Comparison of ENCODE assay signal across 30 mouse cellular contexts in genomic region chr19:23764051-23764450, GRCm38 (mm10). TPM values are rescaled to one million over a fixed set of nuclear protein-coding genes. Genes with fewer than 3 reads are reported as not detected.
DNase-seq lines count a peak whose midpoint lies in the region; ATAC-seq and TF ChIP-seq lines count a peak whose summit lies in the region.
"Had no signal": no experiment of that assay in that cellular context is flagged by ENCODE, and none has a peak within 500 bp of the region (broad histone marks: within the 10 kb centered on the region; RNA-seq: fewer than 3 reads in every experiment).

No protein-coding gene starts in this region.

- no peaks in the 10 kb centered on the region for H3K27me3 ChIP-seq in hindbrain, postnatal 0 days (ENCODE audit: insufficient read depth, low read length)
- H3K27me3 ChIP-seq in hindbrain, embryonic 10.5 days (ENCODE audit: insufficient read depth, poor library complexity, severe bottlenecking): peaks cover 41% of the 10 kb centered on the region
- H3K27me3 ChIP-seq: neural tube, embryonic 13.5 days had no signal

- H3K4me3 ChIP-seq in hindbrain, postnatal 0 days (ENCODE audit: low read length): no peak overlapping the region
- H3K4me3 ChIP-seq in hindbrain, embryonic 10.5 days: no peak overlapping the region
- H3K4me3 ChIP-seq: embryonic facial prominence, embryonic 15.5 days; forebrain, embryonic 13.5 days; heart, embryonic 13.5 days; left cerebral cortex, adult 2 months; limb, embryonic 13.5 days; lung, embryonic 15.5 days; neural tube, embryonic 13.5 days had no signal

- H3K36me3 ChIP-seq in hindbrain, postnatal 0 days (ENCODE audit: insufficient read depth, low read length): no peaks in the 10 kb centered on the region
- H3K36me3 ChIP-seq in hindbrain, embryonic 10.5 days: no peaks in the 10 kb centered on the region
- H3K36me3 ChIP-seq: embryonic facial prominence, embryonic 15.5 days; heart, embryonic 13.5 days; limb, embryonic 13.5 days; lung, embryonic 15.5 days; neural tube, embryonic 13.5 days had no signal

- no peak for ATAC-seq in hindbrain, postnatal 0 days
- ATAC-seq: forebrain, embryonic 13.5 days; intestine, embryonic 16.5 days; Patski had no signal

- H3K4me2 ChIP-seq in hindbrain, postnatal 0 days (ENCODE audit: low read depth, low read length): 0 out of 2 replicates have a peak overlapping the region, but pooled peaks have one; percentile 8
- H3K4me2 ChIP-seq: embryonic facial prominence, embryonic 15.5 days; forebrain, embryonic 13.5 days; heart, embryonic 13.5 days; limb, embryonic 13.5 days; liver, embryonic 11.5 days; lung, embryonic 15.5 days; midbrain, embryonic 11.5 days; neural tube, embryonic 13.5 days had no signal

- peak overlapping the region; percentile 46; the same call in 1 of the 2 replicates for H3K27ac ChIP-seq in hindbrain, postnatal 0 days
- no peak overlapping the region for H3K27ac ChIP-seq in hindbrain, embryonic 10.5 days
- H3K27ac ChIP-seq: embryonic facial prominence, embryonic 15.5 days; forebrain, embryonic 13.5 days; heart, embryonic 13.5 days; left cerebral cortex, adult 2 months; limb, embryonic 13.5 days; lung, embryonic 15.5 days; neural tube, embryonic 13.5 days had no signal

- no peak for TF ChIP-seq CTCF in hindbrain, postnatal 0 days (IDR thresholded peaks at IDR 0.05; ENCODE audit: low read depth)

- H3K4me1 ChIP-seq in hindbrain, postnatal 0 days (ENCODE audit: insufficient read depth, low read length): peaks cover 22% of the 10 kb centered on the region
- peaks cover 23% of the 10 kb centered on the region for H3K4me1 ChIP-seq in hindbrain, embryonic 10.5 days (replicated peaks)
- H3K4me1 ChIP-seq: embryonic facial prominence, embryonic 15.5 days had no signal

- no peak overlapping the region for H3K9ac ChIP-seq in hindbrain, postnatal 0 days (replicated peaks; ENCODE audit: low read length)
- H3K9ac ChIP-seq: embryonic facial prominence, embryonic 15.5 days; forebrain, embryonic 13.5 days; heart, embryonic 13.5 days; limb, embryonic 13.5 days; lung, embryonic 15.5 days; neural tube, embryonic 13.5 days had no signal

- no peaks in the 10 kb centered on the region for H3K9me3 ChIP-seq in hindbrain, postnatal 0 days (ENCODE audit: low read length)
- H3K9me3 ChIP-seq in hindbrain, embryonic 10.5 days: no peaks in the 10 kb centered on the region
- H3K9me3 ChIP-seq: embryonic facial prominence, embryonic 15.5 days; forebrain, embryonic 13.5 days; heart, embryonic 13.5 days; limb, embryonic 13.5 days; lung, embryonic 15.5 days; neural tube, embryonic 13.5 days had no signal

- WGBS in hindbrain, postnatal 0 days: 30% methylated on average over 2 of the region's 2 CpGs
- 59% methylated on average over 2 of the region's 2 CpGs for WGBS in hindbrain, embryonic 10.5 days

- DNase-seq in hindbrain, postnatal 0 days (ENCODE audit: low spot score): peak; percentile 39
- DNase-seq in hindbrain, embryonic 10.5 days (ENCODE audit: low spot score): no peak
- peak; percentile 88 for DNase-seq in brain, adult 2 months (ENCODE audit: low read depth, low spot score)
- DNase-seq in cerebellum, adult 11-12 months: peak; percentile 86
- DNase-seq in cerebellum, adult 9-11 months: peak; percentile 87
- DNase-seq in embryo, embryonic 11 days: no peak
- DNase-seq in spleen, postnatal 36 days (ENCODE audit: low spot score in 2 of 2): no peak
- DNase-seq in urinary bladder, postnatal 14 days (ENCODE audit: low spot score): no peak
- DNase-seq: adrenal gland, postnatal 10 days; gastrocnemius, postnatal 14 days; heart, adult 18-20 months; heart, postnatal 10 days; kidney, adult 9 months; kidney, postnatal 10 days; layer of hippocampus, adult 9-11 months; retina, postnatal 1 day; right cerebral cortex, postnatal 14 days; thymus, adult 2 months; thymus, postnatal 36 days had no signal

RNA-seq across cellular contexts. Expression of gene Apba1, which starts 5.4 kb away (rescaled TPM):
- total RNA-seq in hindbrain, postnatal 0 days (2014; rRNA removed): 173 and 180 TPM in 2 replicates
- polyA plus RNA-seq in hindbrain, postnatal 0 days (2015; fragmentation: Nextera tagmentation; extraction: Ambion mirVana): 13.8 and 15.5 TPM in 2 replicates
- polyA plus RNA-seq in hindbrain, embryonic 10.5 days (2016; fragmentation: Nextera tagmentation; extraction: Ambion mirVana): 0.54 and 1.9 TPM in 2 replicates

Comparison
In these comparisons a context has a peak if more than half of its experiments do, and no peak if none do; other contexts are left out.
1. DNase-seq: peak in hindbrain, postnatal 0 days (single experiment), brain, adult 2 months (single experiment), cerebellum, adult 11-12 months (single experiment) and cerebellum, adult 9-11 months (single experiment); none in hindbrain, embryonic 10.5 days (single experiment), embryo, embryonic 11 days (single experiment), spleen, postnatal 36 days (0 of 2) and urinary bladder, postnatal 14 days (single experiment).